Mouse (Mus musculus): ENCODE data around the gene Fmc1.

DNA sequence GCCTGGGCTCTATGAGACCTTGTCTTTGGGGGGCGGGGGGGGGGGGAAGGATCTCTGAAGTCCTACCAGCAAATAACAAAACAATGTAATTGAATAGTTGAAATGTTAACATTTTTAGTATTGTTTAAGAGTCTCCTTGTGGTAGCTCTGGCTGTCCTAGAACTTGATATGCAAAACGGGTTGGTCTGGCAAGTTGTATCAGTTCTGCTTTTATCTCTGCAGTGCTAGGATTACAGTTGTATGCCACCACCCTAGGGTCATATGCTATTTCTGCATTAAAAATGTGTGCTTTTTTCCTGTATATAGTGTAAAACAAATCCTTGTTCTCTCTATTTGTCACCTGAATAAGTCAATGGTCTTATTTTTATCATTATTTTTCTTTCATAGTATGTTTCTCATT, 42.8 kb downstream of the Fmc1 start:
- TF ChIP-seq CTCF (IDR thresholded peaks at IDR 0.05; ENCODE audit: low read depth) (no peak), EP300 (IDR thresholded peaks at IDR 0.05; ENCODE audit: low read depth) (no peak)
